Mouse (Mus musculus) forebrain, embryonic 11.5 days (tissue): ENCODE results near the gene Mfge8. TPM values are rescaled to one million over a fixed set of nuclear protein-coding genes. Genes with fewer than 3 reads are reported as not detected.

Source experiments
- ATAC-seq: fragments of 200-750 bp; cut with Nextera tagmentation; replicated peaks from 2 replicates; pipeline ENCODE4 v1.8.0; 2017; ENCODE audit warnings: moderate TSS enrichment; ENCODE audit not compliant: low FRiP score
- DNase-seq: peaks from one replicate; pipeline ENCODE4 v3.0.0-alpha.2; 2017; ENCODE audit warnings: low spot score
- H3K27ac ChIP-seq: fragments of 300-500 bp; sonication (generic); 2 replicates; pipeline ENCODE4 v1.5.1; 2014; ENCODE audit warnings: low read depth, low read length
- H3K27me3 ChIP-seq: fragments of 300-500 bp; sonication (generic); 2 replicates; pipeline ENCODE4 v1.6.1; 2014; ENCODE audit warnings: mild to moderate bottlenecking, low read length, mixed read lengths; ENCODE audit not compliant: control insufficient read depth, insufficient read depth
- H3K36me3 ChIP-seq: fragments of 300-500 bp; sonication (generic); 2 replicates; pipeline ENCODE4 v1.6.1; 2014; ENCODE audit warnings: mild to moderate bottlenecking, low read length, moderate library complexity, mixed read lengths; ENCODE audit not compliant: control insufficient read depth, insufficient read depth
- H3K4me1 ChIP-seq: fragments of 300-500 bp; sonication (generic); replicated peaks from 2 replicates; pipeline ENCODE4 v1.6.1; 2014; ENCODE audit warnings: low read length, mixed read lengths; ENCODE audit not compliant: control insufficient read depth, insufficient read depth
- H3K4me2 ChIP-seq: fragments of 300-500 bp; sonication (generic); 2 replicates; pipeline ENCODE4 v1.6.1; 2014; ENCODE audit warnings: low read depth, mild to moderate bottlenecking, low read length, moderate library complexity, mixed read lengths; ENCODE audit not compliant: severe bottlenecking
- H3K4me3 ChIP-seq: fragments of 300-500 bp; sonication (generic); 2 replicates; pipeline ENCODE4 v1.5.1; 2014; ENCODE audit warnings: low read depth, low read length
- H3K9ac ChIP-seq: fragments of 300-500 bp; sonication (generic); 2 replicates; pipeline ENCODE4 v1.6.1; 2014; ENCODE audit warnings: low read length
- H3K9me3 ChIP-seq: fragments of 300-500 bp; sonication (generic); 2 replicates; pipeline ENCODE4 v1.6.1; 2016; ENCODE audit warnings: low read length, mixed read lengths; ENCODE audit not compliant: control insufficient read depth
- WGBS: fragments of 180-500 bp; shearing (Covaris S2); extraction: QIAGEN DNeasy Blood & Tissue Kit; methylation state at CpG from one replicate; pipeline ENCODE4 v1.1.7; 2014; 5-methylcytosine and 5-hydroxymethylcytosine counted together
- polyA plus RNA-seq: library from polyadenylated mRNA; unstranded; fragments of >200 nt; fragmentation: Nextera tagmentation; extraction: Ambion mirVana; gene quantifications from 2 replicates; pipeline ENCODE4 v1.2.1, GENCODE M21; 2014

Mfge8 gene
- 65.1 and 78.7 TPM in 2 replicates for polyA plus RNA-seq

GRCm38 (mm10) chr7:79148711-79149266, at the start of gene Mfge8:
TSS of gene Mfge8 (minus strand) at chr7:79149060.
- peak; percentile 95 for ATAC-seq

DNA sequence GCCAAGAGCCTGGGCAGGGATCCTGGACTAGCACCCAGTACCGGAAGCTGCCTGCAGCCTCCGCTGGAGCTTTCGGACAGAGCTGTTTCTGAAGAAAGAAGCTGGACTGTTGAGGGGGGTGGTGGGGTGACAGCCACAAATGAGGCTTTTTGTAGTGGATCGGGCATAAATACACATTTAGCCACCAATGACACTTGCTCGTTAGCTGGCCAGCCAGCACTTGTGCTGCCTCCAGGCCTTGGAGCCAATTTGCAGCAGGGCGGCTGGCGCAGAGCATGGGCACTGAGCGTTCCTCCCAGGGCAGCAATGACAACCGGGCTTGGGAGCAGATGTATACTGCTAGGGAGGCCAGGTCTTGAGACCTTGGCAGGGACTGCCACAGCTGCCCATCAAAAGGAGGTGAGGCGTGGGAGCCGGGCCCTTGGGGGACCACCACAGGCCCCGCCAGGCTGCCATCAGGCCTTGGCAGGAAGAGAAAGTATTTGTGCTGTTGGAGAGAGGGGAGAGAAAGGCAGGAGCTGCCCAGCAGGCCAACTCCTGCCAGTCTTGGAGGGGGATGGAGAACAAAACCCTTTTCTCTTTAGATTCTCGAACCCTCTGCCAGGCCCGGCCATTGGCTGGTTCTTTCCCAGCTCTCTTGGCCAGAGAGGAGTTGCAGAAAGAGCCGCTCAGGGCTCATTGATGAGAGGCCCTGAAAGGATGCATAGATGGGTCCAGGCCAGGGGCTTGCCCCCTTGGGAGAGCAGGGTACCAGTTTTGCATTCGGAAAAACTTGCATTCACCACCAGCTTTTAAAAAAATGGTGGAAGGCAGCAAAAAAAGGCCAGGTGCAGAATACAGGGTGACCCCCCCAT, 45.9 kb upstream of the Mfge8 start:
- ATAC-seq, result no peak
- 75% methylated on average over 16 of the region's 16 CpGs for WGBS
- H3K4me2 ChIP-seq, result no peak overlapping the region
- no peak overlapping the region for H3K4me3 ChIP-seq
- no peaks in the 10 kb centered on the region for H3K27me3 ChIP-seq
- no peaks in the 10 kb centered on the region for H3K36me3 ChIP-seq
- H3K4me1 ChIP-seq, result no peaks in the 10 kb centered on the region
- H3K9ac ChIP-seq, result no peak overlapping the region
- DNase-seq, result no peak
- H3K9me3 ChIP-seq, result no peaks in the 10 kb centered on the region
- H3K27ac ChIP-seq, result no peak overlapping the region

More at GRCm38 (mm10) chr7:79148711-79149266, at the start of gene Mfge8:
- H3K27ac ChIP-seq, result no peak within 1 kb of the TSS
- no peaks in the 10 kb centered on the region for H3K27me3 ChIP-seq
- H3K4me2 ChIP-seq, result peak within 1 kb of the TSS; percentile 83
- peaks cover 6% of the 10 kb centered on the region; the same call in 1 of the 2 replicates for H3K4me1 ChIP-seq
- under 1% methylated on average over 39 of the region's 39 CpGs for WGBS
- peak; percentile 95 for DNase-seq
- H3K36me3 ChIP-seq, result no peaks in the 10 kb centered on the region
- peak within 1 kb of the TSS; percentile 60 for H3K4me3 ChIP-seq
- H3K9ac ChIP-seq, result peak within 1 kb of the TSS; percentile 71
- H3K9me3 ChIP-seq, result no peaks in the 10 kb centered on the region

GRCm38 (mm10) chr7:79193936-79194335, 45.1 kb upstream of the Mfge8 start:
- no peak for DNase-seq
- Histone ChIP-seq H3K9me3 (no peaks in the 10 kb centered on the region), H3K36me3 (no peaks in the 10 kb centered on the region), H3K4me1 (no peaks in the 10 kb centered on the region), H3K27ac (no peak overlapping the region), H3K9ac (no peak overlapping the region), H3K4me3 (no peak overlapping the region), H3K27me3 (no peaks in the 10 kb centered on the region), H3K4me2 (no peak overlapping the region)
- 75% methylated on average over 5 of the region's 5 CpGs for WGBS
- ATAC-seq, result no peak

DNA sequence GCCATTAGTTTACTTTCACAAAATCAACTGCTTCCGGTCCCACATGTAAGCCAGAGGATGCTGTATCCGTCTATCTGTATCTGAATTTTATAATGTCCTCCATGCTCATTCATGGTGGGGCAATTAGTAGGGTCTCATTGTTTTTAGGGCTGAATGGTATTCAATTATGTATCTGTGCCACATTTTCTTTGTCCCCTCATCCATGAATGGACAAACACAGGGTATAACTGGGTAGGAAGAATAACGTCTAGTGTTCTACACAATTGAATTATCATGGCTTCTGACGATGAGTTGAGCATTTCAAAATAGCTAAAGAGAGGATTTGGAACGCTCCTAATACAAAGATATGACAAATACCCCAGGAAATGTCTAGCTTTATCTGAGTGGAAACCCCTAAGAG, 42.6 kb upstream of the Mfge8 start:
- Histone ChIP-seq H3K9ac (no peak overlapping the region), H3K27ac (no peak overlapping the region), H3K36me3 (no peaks in the 10 kb centered on the region), H3K4me1 (no peaks in the 10 kb centered on the region), H3K4me3 (no peak overlapping the region), H3K9me3 (no peaks in the 10 kb centered on the region), H3K4me2 (no peak overlapping the region), H3K27me3 (no peaks in the 10 kb centered on the region)
- ATAC-seq (no peak), DNase-seq (no peak)
- 60% methylated on average over 5 of the region's 5 CpGs for WGBS

DNA sequence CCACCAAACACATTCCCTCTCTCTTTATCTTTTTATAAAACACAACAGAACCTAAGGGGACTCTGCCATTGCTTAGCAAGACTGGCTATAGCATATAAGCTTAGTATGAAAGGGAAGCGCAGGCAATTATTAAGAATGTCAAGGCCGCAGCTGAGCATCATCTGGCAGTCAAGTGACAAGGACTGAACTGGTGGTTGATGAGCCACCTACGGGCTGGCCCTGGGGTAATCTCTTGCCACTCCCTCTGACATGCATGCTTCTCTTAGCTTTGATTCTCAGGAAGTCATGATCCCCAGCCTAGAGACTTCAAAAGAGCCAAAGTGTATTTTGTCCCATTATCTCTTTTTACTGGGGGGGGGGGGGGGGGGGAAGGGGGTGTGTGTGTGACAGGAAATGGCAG, 41.7 kb upstream of the Mfge8 start:
- Histone ChIP-seq H3K4me3 (no peak overlapping the region), H3K9ac (no peak overlapping the region), H3K4me1 (no peaks in the 10 kb centered on the region), H3K4me2 (no peak overlapping the region), H3K36me3 (no peaks in the 10 kb centered on the region), H3K9me3 (no peaks in the 10 kb centered on the region), H3K27ac (no peak overlapping the region), H3K27me3 (no peaks in the 10 kb centered on the region)
- ATAC-seq (no peak), DNase-seq (no peak)
- 42% methylated on average over 3 of the region's 3 CpGs for WGBS

DNA sequence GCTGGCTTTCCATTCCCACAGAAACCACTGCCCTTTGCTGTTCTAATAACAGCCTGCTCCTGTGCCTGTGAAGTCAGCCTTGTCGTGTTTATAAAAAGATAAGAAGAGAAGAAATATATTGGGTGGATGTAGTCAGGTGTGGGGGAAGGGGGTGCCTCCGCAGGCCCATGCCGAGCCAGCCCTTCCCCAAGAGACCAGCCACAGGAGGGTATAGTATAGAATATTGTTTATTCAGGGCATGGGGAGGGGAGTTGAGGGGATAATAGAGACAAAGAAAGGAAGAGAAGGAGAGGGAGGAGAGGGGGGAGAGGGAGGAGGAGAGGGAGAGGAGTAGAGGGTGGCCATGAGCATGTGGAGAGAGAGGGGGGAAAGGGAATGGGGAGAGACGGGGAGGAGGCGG, 40.4 kb upstream of the Mfge8 start:
- no peak for DNase-seq
- Histone ChIP-seq H3K4me2 (no peak overlapping the region), H3K27me3 (no peaks in the 10 kb centered on the region), H3K4me1 (no peaks in the 10 kb centered on the region), H3K36me3 (no peaks in the 10 kb centered on the region), H3K9ac (no peak overlapping the region), H3K4me3 (no peak overlapping the region), H3K9me3 (no peaks in the 10 kb centered on the region), H3K27ac (no peak overlapping the region)
- ATAC-seq, result no peak
- WGBS, result 55% methylated on average over 3 of the region's 5 CpGs

- no peak for ATAC-seq
These were observed 38.7 kb upstream of the Mfge8 start for GRCm38 (mm10) chr7:79187591-79187990.

DNA sequence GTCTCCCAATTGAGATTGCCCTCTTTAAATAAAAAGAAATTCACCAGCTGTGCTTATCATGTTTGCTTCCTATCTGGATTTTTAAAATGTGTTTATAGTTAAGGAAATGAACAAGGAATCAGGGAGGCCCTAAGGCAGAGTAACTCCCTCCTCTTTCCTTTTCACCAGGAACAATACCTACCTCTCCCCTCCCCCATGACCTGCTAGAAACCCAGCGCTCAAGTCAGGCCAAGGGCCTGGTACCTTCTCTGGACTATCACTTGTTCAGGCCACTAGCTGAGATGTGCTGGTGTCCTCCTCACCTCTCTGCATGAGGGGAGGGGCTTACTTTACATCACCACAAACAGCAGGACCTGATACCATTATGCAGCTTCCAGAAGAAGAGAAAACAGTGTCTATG, 34.6 kb upstream of the Mfge8 start:
- H3K9ac ChIP-seq, result no peak overlapping the region
- H3K36me3 ChIP-seq, result no peaks in the 10 kb centered on the region
- H3K4me2 ChIP-seq, result no peak overlapping the region
- no peaks in the 10 kb centered on the region for H3K9me3 ChIP-seq
- no peaks in the 10 kb centered on the region for H3K4me1 ChIP-seq
- no peak overlapping the region for H3K27ac ChIP-seq
- no peak for DNase-seq
- no peak overlapping the region for H3K4me3 ChIP-seq
- 48% methylated on average over 1 of the region's 1 CpGs for WGBS
- H3K27me3 ChIP-seq, result no peaks in the 10 kb centered on the region
- no peak for ATAC-seq

More at GRCm38 (mm10) chr7:79187591-79187990, 38.7 kb upstream of the Mfge8 start:
- no peaks in the 10 kb centered on the region for H3K4me1 ChIP-seq
- H3K27ac ChIP-seq, result no peak overlapping the region
- no peaks in the 10 kb centered on the region for H3K36me3 ChIP-seq
- WGBS, result 92% methylated on average over 2 of the region's 2 CpGs
- H3K9me3 ChIP-seq, result no peaks in the 10 kb centered on the region
- H3K27me3 ChIP-seq, result no peaks in the 10 kb centered on the region
- no peak overlapping the region for H3K4me3 ChIP-seq
- no peak overlapping the region for H3K4me2 ChIP-seq
- no peak overlapping the region for H3K9ac ChIP-seq
- no peak for DNase-seq
